Mouse (Mus musculus) cerebellum, adult 9-11 months (tissue): ENCODE measurements around the gene Slc32a1.

ENCODE experiments used
- DNase-seq: peaks from one replicate; pipeline ENCODE4 v3.0.0; 2022

Gene Slc32a1

GRCm38 (mm10) chr2:158610488-158611325, at the start of gene Slc32a1:
Gene Slc32a1 (plus strand): TSS chr2:158610767.
- DNase-seq, result no peak

- peak; percentile 14 for DNase-seq
Measured at GRCm38 (mm10) chr2:158560801-158561200, 49.8 kb upstream of the Slc32a1 start.

GRCm38 (mm10) chr2:158561371-158562144, 49.0 kb upstream of the Slc32a1 start:
- DNase-seq, result no peak

- no peak for DNase-seq
Measured at GRCm38 (mm10) chr2:158570421-158571081, 40.0 kb upstream of the Slc32a1 start.

GRCm38 (mm10) chr2:158579979-158580378, 30.6 kb upstream of the Slc32a1 start:
- no peak for DNase-seq

GRCm38 (mm10) chr2:158584621-158585358, 25.8 kb upstream of the Slc32a1 start:
- no peak for DNase-seq

- no peak for DNase-seq
Measured at GRCm38 (mm10) chr2:158588524-158589271, 21.9 kb upstream of the Slc32a1 start.

- no peak for DNase-seq
Measured at GRCm38 (mm10) chr2:158590495-158590894, 20.1 kb upstream of the Slc32a1 start.

- peak; percentile 10 for DNase-seq
Measured at GRCm38 (mm10) chr2:158591286-158591685, 19.3 kb upstream of the Slc32a1 start.

- DNase-seq, result no peak
Measured at GRCm38 (mm10) chr2:158593371-158593770, 17.2 kb upstream of the Slc32a1 start.

GRCm38 (mm10) chr2:158595103-158595502, 15.5 kb upstream of the Slc32a1 start:
- peak; percentile 64 for DNase-seq

- DNase-seq, result no peak
Measured at GRCm38 (mm10) chr2:158595577-158595976, 15.0 kb upstream of the Slc32a1 start.

GRCm38 (mm10) chr2:158596803-158597202, 13.8 kb upstream of the Slc32a1 start:
- DNase-seq, result no peak

- no peak for DNase-seq
Measured at GRCm38 (mm10) chr2:158600517-158600916, 10.1 kb upstream of the Slc32a1 start.

GRCm38 (mm10) chr2:158601326-158601725, 9.2 kb upstream of the Slc32a1 start:
- DNase-seq, result no peak

GRCm38 (mm10) chr2:158602663-158603062, 7.9 kb upstream of the Slc32a1 start:
- DNase-seq, result no peak

- no peak for DNase-seq
Measured at GRCm38 (mm10) chr2:158606511-158606964, 4.0 kb upstream of the Slc32a1 start.

- no peak for DNase-seq
Measured at GRCm38 (mm10) chr2:158609681-158610080, 886 bp upstream of the Slc32a1 start.

GRCm38 (mm10) chr2:158611326-158611719, 756 bp downstream of the Slc32a1 start:
- DNase-seq, result no peak

GRCm38 (mm10) chr2:158611726-158612670, 1.4 kb downstream of the Slc32a1 start:
- DNase-seq, result no peak
